Mouse (Mus musculus) midbrain, embryonic 14.5 days (tissue): ENCODE data around the gene Calml4. TPM values are rescaled to one million over a fixed set of nuclear protein-coding genes. Genes with fewer than 3 reads are reported as not detected.

Experiments
- ATAC-seq: fragments of 200-750 bp; cut with Nextera tagmentation; 2 replicates; pipeline ENCODE4 v1.8.0; 2017; ENCODE audit warnings: moderate number of reproducible peaks, moderate library complexity; ENCODE audit not compliant: low FRiP score, low TSS enrichment
- DNase-seq: peaks from one replicate; pipeline ENCODE4 v3.0.0-alpha.2; 2015
- H3K27ac ChIP-seq: fragments of 300-500 bp; sonication (generic); replicated peaks from 2 replicates; pipeline ENCODE4 v1.5.1; 2014; ENCODE audit warnings: mild to moderate bottlenecking, low read depth, low read length, moderate library complexity
- H3K27me3 ChIP-seq: fragments of 300-500 bp; sonication (generic); 2 replicates; pipeline ENCODE4 v1.6.1; 2014; ENCODE audit warnings: low read length, control low read depth, mixed read lengths; ENCODE audit not compliant: control insufficient read depth, insufficient read depth
- H3K36me3 ChIP-seq: fragments of 300-500 bp; sonication (generic); 2 replicates; pipeline ENCODE4 v1.6.1; 2014; ENCODE audit warnings: low read length, control low read depth; ENCODE audit not compliant: control insufficient read depth, insufficient read depth
- H3K4me1 ChIP-seq: fragments of 300-500 bp; sonication (generic); 2 replicates; pipeline ENCODE4 v1.6.1; 2014; ENCODE audit warnings: mild to moderate bottlenecking, antibody characterized with exemption, low read length, control low read depth; ENCODE audit not compliant: control insufficient read depth, insufficient read depth
- H3K4me2 ChIP-seq: fragments of 300-500 bp; sonication (generic); 2 replicates; pipeline ENCODE4 v1.6.1; 2014; ENCODE audit warnings: mild to moderate bottlenecking, low read length, moderate library complexity
- H3K4me3 ChIP-seq: fragments of 300-500 bp; sonication (generic); replicated peaks from 2 replicates; pipeline ENCODE4 v1.5.1; 2014; ENCODE audit warnings: low read depth, low read length
- H3K9ac ChIP-seq: fragments of 300-500 bp; sonication (generic); replicated peaks from 2 replicates; pipeline ENCODE4 v1.6.1; 2014; ENCODE audit warnings: mild to moderate bottlenecking, low read length, moderate library complexity
- H3K9me3 ChIP-seq: fragments of 300-500 bp; sonication (generic); 2 replicates; pipeline ENCODE4 v1.6.1; 2016; ENCODE audit warnings: low read length, control low read depth, mixed read lengths; ENCODE audit not compliant: control insufficient read depth
- WGBS: fragments of 180-500 bp; shearing (Covaris S2); extraction: QIAGEN DNeasy Blood & Tissue Kit; methylation state at CpG from one replicate; pipeline ENCODE4 v1.1.7; 2014; 5-methylcytosine and 5-hydroxymethylcytosine counted together
- polyA plus RNA-seq: library from polyadenylated mRNA; unstranded; fragments of >200 nt; fragmentation: Nextera tagmentation; extraction: Ambion mirVana; gene quantifications from 2 replicates; pipeline ENCODE4 v1.2.1, GENCODE M21; 2014

Calml4 gene
- 7.1 TPM in 2 replicates for polyA plus RNA-seq

DNA sequence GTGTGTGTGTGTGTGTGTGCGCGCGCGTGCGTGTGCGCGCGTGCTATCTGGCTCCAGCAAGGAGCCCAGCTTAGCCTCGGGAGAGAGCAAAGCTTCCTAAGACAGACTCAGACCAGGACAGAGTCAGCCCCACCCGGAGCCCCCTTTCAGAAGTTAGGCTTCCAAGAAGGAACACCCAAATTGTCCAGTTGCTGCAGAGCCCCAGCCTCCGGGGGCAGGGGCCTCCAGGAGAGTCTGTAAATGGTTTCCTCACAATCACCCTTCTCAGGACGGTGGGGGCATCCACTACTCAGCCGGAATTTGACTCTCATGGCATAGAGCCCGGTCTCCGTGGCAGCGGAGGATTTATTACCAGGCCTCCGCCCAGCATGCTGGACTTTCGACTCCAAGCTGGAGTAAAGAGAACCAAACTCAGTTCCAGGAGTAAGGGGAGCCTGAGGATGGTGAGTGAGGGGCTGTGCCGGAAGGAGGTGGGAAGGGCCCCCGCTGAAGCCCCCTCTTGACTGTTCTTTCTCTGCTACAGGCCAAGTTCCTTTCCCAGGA lies at the start of gene Calml4:
TSS of gene Calml4 (plus strand) at position 362 of the 543 bp plus-strand sequence.
- Histone ChIP-seq H3K4me1 (peaks cover 4% of the 10 kb centered on the region), H3K9me3 (no peaks in the 10 kb centered on the region), H3K36me3 (no peaks in the 10 kb centered on the region), H3K27me3 (no peaks in the 10 kb centered on the region), H3K9ac (no peak within 1 kb of the TSS), H3K4me2 (no peak within 1 kb of the TSS), H3K4me3 (no peak within 1 kb of the TSS), H3K27ac (0 out of 2 replicates have a peak within 1 kb of the TSS, but pooled peaks have one; percentile 8)
- ATAC-seq, result no peak
- peak; percentile 64 for DNase-seq
- WGBS, result 60% methylated on average over 20 of the region's 20 CpGs

DNA sequence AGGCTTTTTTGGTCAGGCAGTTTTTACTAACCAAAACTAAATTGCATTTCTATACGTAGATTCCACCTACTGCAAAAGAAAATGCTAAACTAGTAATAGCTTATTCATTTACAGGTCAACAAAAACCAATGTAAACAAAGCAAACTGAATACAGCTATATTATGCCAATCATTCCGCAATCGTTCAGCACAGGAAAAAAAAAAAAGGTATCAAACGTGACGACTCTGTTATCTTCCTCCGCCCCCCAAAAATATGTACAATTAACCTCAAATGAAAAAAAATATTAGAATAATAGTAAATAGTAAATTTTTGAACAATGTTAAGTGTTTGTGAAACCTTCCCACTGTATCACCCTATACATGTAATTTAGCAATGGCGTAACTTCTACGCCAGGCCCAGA lies 47.8 kb upstream of the Calml4 start:
- Histone ChIP-seq H3K9me3 (no peaks in the 10 kb centered on the region), H3K27ac (peak overlapping the region; percentile 98; the same call in 1 of the 2 replicates), H3K4me2 (peak overlapping the region; percentile 88), H3K27me3 (no peaks in the 10 kb centered on the region), H3K36me3 (no peaks in the 10 kb centered on the region), H3K9ac (peak overlapping the region; percentile 93), H3K4me1 (peaks cover 19% of the 10 kb centered on the region), H3K4me3 (peak overlapping the region; percentile 94)
- DNase-seq (no peak), ATAC-seq (no peak)
- 19% methylated on average over 8 of the region's 8 CpGs for WGBS

- Histone ChIP-seq H3K9me3 (no peaks in the 10 kb centered on the region), H3K4me1 (peaks cover 19% of the 10 kb centered on the region), H3K4me3 (peak overlapping the region; percentile 94), H3K36me3 (no peaks in the 10 kb centered on the region), H3K9ac (peak overlapping the region; percentile 93), H3K27ac (peak overlapping the region; percentile 98), H3K4me2 (peak overlapping the region; percentile 88), H3K27me3 (no peaks in the 10 kb centered on the region)
- ATAC-seq (peak; percentile 61), DNase-seq (peak; percentile 68)
- under 1% methylated on average over 58 of the region's 58 CpGs for WGBS
Observed at GRCm38 (mm10) chr9:62810543-62811515, 47.1 kb upstream of the Calml4 start.

DNA sequence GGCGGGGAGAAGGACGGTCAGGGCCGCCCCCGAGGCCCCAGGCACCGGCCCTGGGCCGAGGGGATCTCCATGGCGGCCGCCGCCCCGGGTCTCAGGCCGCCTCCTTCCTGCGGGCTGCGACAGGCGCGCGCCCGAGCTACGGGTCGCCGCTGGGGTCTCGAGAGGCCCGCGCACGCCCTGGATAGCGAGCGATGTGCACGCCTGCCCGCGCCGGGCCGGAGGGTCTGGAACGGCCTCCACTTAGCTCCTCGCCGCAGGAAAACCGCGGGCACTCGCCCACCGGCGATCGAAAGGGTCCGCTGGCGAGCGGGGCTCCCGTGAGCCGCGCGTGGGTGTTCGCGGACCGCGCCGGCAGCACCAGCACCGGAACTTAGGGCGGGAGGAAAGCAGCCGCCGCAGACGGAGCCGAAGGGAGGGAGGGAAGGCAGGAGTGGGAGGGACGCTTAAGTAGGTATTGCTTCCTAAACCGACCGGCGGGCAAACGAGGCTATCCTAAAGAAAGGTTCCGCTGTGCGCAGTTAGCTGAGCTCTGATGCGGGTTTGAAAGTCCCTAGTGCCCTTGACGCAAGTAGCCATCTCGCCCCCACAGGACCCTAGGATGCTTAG lies 46.3 kb upstream of the Calml4 start, which contains the start of gene Fem1b:
TSS of gene Fem1b (minus strand) at position 419 of the 606 bp plus-strand sequence.
- WGBS, result under 1% methylated on average over 55 of the region's 68 CpGs
- H3K9me3 ChIP-seq, result no peaks in the 10 kb centered on the region
- peak within 1 kb of the TSS; percentile 93 for H3K9ac ChIP-seq
- DNase-seq (peak; percentile 95), ATAC-seq (peak; percentile 91)
- H3K4me3 ChIP-seq, result peak within 1 kb of the TSS; percentile 94
- H3K27me3 ChIP-seq, result no peaks in the 10 kb centered on the region
- peaks cover 19% of the 10 kb centered on the region for H3K4me1 ChIP-seq
- H3K27ac ChIP-seq, result peak within 1 kb of the TSS; percentile 98
- H3K36me3 ChIP-seq, result no peaks in the 10 kb centered on the region
- peak within 1 kb of the TSS; percentile 88 for H3K4me2 ChIP-seq

DNA sequence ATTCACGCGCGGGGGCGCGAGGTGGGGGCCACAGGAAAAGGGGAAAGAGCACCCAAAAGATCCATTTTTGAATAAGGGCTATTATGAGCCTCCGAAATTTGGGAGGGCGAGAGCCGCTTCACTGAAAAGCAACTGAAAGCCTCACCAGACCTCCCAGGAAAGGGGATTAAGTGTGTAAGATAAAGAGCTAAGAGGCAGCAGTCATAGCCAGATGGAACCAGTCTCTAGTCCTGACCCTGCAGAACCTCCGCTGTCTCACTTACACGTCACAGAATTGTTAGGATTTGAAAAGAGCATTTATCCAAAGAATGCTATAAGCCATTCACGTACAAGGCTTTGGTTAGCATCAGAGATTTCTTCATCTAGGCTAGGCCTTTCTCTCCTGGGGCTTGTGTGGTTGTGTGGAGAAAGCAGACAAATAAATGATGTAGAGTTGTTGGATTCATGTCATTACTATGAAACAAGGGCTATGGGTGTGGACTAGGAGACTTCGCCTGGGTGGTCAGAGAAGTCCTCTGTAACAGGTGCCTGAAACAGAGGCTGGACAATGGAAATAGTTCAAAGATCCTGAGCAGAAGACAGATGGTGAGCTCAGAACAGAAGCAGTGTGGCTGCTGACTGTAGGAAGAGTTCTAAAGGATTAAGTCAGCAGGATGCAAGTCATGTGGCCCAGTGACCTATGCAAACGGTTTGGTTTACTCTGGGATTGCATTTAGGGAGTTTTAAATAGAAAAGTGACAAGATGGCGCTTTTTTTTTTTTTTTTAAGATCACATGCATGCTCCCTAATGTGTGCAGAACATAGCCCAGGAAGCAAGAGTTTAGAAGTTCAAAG lies 45.4 kb upstream of the Calml4 start:
- no peaks in the 10 kb centered on the region for H3K36me3 ChIP-seq
- DNase-seq (peak; percentile 58), ATAC-seq (peak; percentile 42; the same call in 1 of the 2 replicates)
- no peaks in the 10 kb centered on the region for H3K9me3 ChIP-seq
- H3K4me1 ChIP-seq, result peaks cover 19% of the 10 kb centered on the region
- H3K9ac ChIP-seq, result peak overlapping the region; percentile 93
- 3% methylated on average over 14 of the region's 14 CpGs for WGBS
- peak overlapping the region; percentile 98 for H3K27ac ChIP-seq
- peak overlapping the region; percentile 94 for H3K4me3 ChIP-seq
- peak overlapping the region; percentile 88 for H3K4me2 ChIP-seq
- H3K27me3 ChIP-seq, result no peaks in the 10 kb centered on the region

DNA sequence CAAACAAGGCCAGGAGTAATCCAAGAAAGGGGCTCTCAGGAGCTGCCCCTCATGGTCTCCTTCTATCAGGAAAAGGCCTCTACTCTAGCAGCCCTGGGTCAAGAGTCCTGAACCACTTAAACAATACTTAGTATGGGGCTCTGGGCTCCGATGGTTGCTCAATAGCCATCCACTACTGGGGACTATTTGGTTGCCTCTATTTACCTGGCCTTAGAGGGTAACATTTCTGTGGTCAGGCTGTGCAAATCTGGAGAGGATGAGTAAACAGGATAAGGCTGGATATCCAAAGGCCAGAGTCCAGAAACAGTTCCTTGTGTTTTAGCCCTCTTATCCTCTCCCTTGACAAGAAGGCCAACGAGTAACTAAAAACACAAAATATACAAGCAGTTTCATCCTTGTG lies 43.1 kb upstream of the Calml4 start:
- ATAC-seq, result no peak
- WGBS, result 95% methylated on average over 2 of the region's 2 CpGs
- DNase-seq, result no peak

DNA sequence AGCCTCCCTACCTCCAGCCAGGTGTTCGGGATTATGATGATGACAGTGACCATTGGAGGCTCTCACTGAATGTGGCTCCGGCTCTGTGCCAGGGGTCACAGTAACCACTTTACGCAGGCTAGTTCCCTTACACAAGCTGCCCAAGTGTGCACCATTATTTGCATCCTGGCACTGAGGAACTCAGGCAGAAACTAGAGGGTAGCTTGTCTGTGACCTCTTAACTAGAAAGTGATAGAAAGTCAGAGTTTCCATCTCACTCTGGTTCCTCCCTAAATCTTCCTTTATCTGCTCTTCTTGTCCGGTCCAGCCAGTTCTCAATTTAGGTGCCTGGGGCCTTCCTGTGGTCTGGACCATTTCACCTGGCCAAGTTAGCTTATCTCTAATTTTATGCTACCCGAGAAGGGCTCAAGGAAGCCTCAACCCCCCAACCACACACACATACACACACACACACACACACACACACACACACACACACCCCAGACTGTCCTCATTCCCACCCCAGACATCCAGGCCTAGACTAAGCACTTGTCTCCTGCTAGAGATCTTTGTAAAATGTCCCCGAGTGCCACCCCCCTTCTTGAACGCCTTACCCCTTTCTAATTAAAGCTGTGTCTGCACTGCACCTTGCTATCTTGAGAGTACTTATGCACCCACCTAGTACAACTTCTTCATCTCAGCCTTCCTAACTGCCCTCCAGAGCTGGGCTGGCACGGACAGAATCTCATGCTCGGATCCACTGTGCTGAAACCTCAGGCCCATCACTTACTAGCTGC lies 41.4 kb upstream of the Calml4 start:
- no peak for ATAC-seq

More for the DNA sequence above, 43.1 kb upstream of the Calml4 start:
- Histone ChIP-seq H3K27ac (no peak overlapping the region), H3K9me3 (no peaks in the 10 kb centered on the region), H3K4me2 (no peak overlapping the region), H3K27me3 (no peaks in the 10 kb centered on the region), H3K9ac (no peak overlapping the region), H3K4me3 (no peak overlapping the region), H3K4me1 (peaks cover 5% of the 10 kb centered on the region), H3K36me3 (no peaks in the 10 kb centered on the region)

More for the DNA sequence above, 41.4 kb upstream of the Calml4 start:
- no peaks in the 10 kb centered on the region for H3K27me3 ChIP-seq
- no peaks in the 10 kb centered on the region for H3K36me3 ChIP-seq
- no peak for DNase-seq
- WGBS, result 85% methylated on average over 9 of the region's 9 CpGs
- no peak overlapping the region for H3K4me2 ChIP-seq
- no peak overlapping the region for H3K4me3 ChIP-seq
- H3K9me3 ChIP-seq, result no peaks in the 10 kb centered on the region
- no peak overlapping the region for H3K9ac ChIP-seq
- peaks cover 5% of the 10 kb centered on the region for H3K4me1 ChIP-seq
- H3K27ac ChIP-seq, result no peak overlapping the region
